Mouse (Mus musculus): ENCODE measurements around the gene Ppp1r9a. TPM values are rescaled to one million over a fixed set of nuclear protein-coding genes. Genes with fewer than 3 reads are reported as not detected.

The Ppp1r9a gene
- polyA plus RNA-seq, 1 experiment = 3.5 TPM

DNA sequence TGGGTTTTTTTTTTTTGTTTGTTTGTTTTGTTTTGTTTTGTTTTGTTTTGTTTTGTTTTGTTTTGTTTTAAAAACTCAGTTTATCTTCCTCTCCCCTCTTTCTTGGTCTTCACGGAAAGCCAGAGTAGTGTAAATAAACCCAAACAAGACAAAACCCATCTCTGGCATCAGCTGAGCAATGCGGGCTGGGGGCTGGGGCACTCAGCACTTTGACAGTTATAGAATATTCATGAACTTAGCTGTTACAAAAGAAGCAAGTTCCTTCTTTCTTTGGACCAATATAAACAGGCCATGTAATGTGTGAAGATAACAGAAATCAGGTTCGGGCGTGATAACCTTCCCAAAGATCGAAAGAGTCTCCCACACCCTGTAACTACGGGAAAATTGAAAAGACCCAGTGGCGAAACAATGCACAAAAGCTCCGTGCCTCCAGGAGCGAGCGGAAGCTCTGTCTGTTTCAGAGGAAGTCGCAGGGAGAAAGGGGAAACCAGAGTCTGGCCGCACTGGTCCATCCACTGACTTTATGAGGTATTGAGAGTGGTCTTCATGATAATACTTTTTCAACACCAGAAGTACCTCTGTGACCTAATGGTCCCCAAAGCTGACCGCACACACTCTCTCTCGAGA, 264.4 kb downstream of the Ppp1r9a start:
- 3% methylated on average over 14 of the region's 14 CpGs for WGBS
- TF ChIP-seq POLR2A (IDR thresholded peaks at IDR 0.05; ENCODE audit: borderline replicate concordance, control insufficient read depth, low read depth, low read length) (no peak), CTCF (IDR thresholded peaks at IDR 0.05; ENCODE audit: control insufficient read depth, insufficient read depth, low read length) (no peak)
- no peaks in the 10 kb centered on the region; the same call in 1 of the 2 replicates for H3K4me1 ChIP-seq (ENCODE audit: control insufficient read depth, insufficient read depth, low read length)
- H3K4me3 ChIP-seq (replicated peaks; ENCODE audit: control insufficient read depth, low read depth, low read length) = peak overlapping the region; percentile 45
- H3K27ac ChIP-seq (ENCODE audit: control insufficient read depth, insufficient read depth, low read depth, low read length, poor library complexity) = no peak overlapping the region

DNA sequence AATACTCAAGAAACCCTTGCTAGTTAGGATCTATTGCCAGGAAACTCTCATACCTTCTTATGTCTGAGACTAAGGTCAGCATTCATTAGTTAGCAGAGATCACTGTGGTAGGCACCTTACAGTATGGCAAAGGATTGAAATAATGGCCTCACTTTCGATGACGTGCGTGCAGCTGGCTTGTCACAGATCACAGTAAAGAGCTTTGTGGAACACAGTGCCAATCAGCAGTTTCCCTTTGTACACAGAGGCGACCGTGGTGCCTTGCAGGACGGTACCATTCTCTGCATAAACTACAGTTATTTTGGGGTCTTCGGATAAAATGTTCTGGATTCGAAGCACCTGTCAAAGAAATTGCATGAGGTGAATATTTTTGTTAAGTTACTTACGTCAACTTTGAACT, 265.4 kb downstream of the Ppp1r9a start:
- WGBS = 83% methylated on average over 9 of the region's 9 CpGs
- Histone ChIP-seq H3K4me1 (ENCODE audit: control insufficient read depth, insufficient read depth, low read length) (no peaks in the 10 kb centered on the region; the same call in 1 of the 2 replicates), H3K4me3 (replicated peaks; ENCODE audit: control insufficient read depth, low read depth, low read length) (no peak overlapping the region), H3K27ac (ENCODE audit: control insufficient read depth, insufficient read depth, low read depth, low read length, poor library complexity) (no peak overlapping the region)
- TF ChIP-seq POLR2A (IDR thresholded peaks at IDR 0.05; ENCODE audit: borderline replicate concordance, control insufficient read depth, low read depth, low read length) = no peak
- TF ChIP-seq CTCF (IDR thresholded peaks at IDR 0.05; ENCODE audit: control insufficient read depth, insufficient read depth, low read length) = no peak

DNA sequence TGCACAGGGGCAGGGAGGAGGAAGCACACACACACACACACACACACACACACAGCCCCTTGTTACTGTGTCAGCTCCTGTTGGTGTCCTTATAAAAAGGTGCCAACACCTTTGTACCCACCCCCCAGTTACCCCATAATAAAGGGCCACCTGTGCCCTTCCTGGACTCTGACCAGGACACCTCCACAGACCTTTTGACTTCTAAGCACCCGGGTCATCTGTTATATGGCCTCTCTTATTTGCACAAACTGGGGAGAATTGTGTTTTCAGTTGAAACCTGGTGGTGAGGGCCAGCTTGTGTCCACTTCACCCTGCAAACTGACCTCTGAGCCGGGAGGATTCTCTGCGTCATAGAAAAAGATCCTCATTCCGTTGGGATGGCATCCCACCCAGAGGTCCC, 268.7 kb downstream of the Ppp1r9a start:
- H3K27ac ChIP-seq (ENCODE audit: control insufficient read depth, insufficient read depth, low read depth, low read length, poor library complexity) = no peak overlapping the region
- no peak for TF ChIP-seq CTCF (IDR thresholded peaks at IDR 0.05; ENCODE audit: control insufficient read depth, insufficient read depth, low read length)
- no peak for TF ChIP-seq POLR2A (IDR thresholded peaks at IDR 0.05; ENCODE audit: borderline replicate concordance, control insufficient read depth, low read depth, low read length)
- H3K4me3 ChIP-seq (replicated peaks; ENCODE audit: control insufficient read depth, low read depth, low read length) = no peak overlapping the region
- H3K4me1 ChIP-seq (ENCODE audit: control insufficient read depth, insufficient read depth, low read length) = peaks cover 1% of the 10 kb centered on the region; the same call in 1 of the 2 replicates
- WGBS = 72% methylated on average over 4 of the region's 4 CpGs

DNA sequence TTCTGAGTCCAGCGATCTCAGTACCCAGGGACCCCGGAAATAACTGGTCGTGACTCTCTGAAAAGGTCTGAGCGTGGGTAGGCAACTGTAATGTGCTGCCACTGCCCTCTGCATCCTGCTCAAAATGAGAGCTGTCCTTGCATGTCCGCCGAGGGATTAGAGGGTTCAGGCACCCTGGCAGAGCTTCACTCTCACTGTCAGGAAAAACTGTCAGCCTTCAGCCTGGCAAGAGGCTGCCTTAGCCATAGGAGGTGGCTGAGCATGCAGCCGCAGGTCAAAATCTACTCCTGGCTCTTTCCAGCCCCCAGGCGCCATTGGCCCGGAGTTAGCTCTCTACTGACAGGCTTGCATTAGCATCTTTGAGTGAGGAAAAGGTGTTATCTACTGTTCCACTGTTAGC, 269.9 kb downstream of the Ppp1r9a start:
- TF ChIP-seq POLR2A (IDR thresholded peaks at IDR 0.05; ENCODE audit: borderline replicate concordance, control insufficient read depth, low read depth, low read length) (no peak), CTCF (IDR thresholded peaks at IDR 0.05; ENCODE audit: control insufficient read depth, insufficient read depth, low read length) (no peak)

DNA sequence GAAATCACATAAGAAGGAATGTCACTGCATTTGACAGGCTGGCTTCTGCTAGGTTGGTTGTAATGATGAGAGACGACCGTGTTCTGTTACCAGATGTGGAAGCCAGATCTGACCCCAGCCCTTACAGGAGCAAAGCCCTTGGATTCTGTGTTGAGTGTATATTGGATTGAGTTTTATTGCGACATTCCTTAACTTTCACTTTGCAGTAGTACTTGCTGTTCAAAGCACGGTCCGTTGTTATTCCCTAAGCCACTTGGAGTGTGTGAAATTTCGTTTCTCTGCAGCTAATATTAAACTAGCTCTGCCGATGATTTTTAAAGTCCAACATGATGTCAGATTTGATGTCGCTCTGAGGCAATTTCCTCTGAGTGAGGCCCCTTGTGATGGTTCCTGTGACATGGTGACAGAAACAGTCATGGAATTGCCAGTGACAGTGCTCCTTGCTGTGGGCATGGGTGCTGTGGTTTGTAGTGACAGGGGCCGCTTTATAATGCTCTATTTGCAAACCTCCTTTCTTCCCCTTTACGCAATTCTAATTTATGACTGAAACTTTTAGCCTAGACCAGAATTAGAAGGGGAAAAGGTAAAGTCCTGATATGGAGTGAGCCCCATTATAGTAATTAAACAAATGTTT, 271.6 kb downstream of the Ppp1r9a start:
- Histone ChIP-seq H3K27ac (ENCODE audit: control insufficient read depth, insufficient read depth, low read depth, low read length, poor library complexity) (no peak overlapping the region), H3K4me1 (ENCODE audit: control insufficient read depth, insufficient read depth, low read length) (peaks cover 1% of the 10 kb centered on the region; the same call in 1 of the 2 replicates), H3K4me3 (replicated peaks; ENCODE audit: control insufficient read depth, low read depth, low read length) (no peak overlapping the region)
- TF ChIP-seq POLR2A (IDR thresholded peaks at IDR 0.05; ENCODE audit: borderline replicate concordance, control insufficient read depth, low read depth, low read length) (no peak), CTCF (IDR thresholded peaks at IDR 0.05; ENCODE audit: control insufficient read depth, insufficient read depth, low read length) (no peak)
- WGBS = 45% methylated on average over 10 of the region's 10 CpGs

More for the DNA sequence above, 269.9 kb downstream of the Ppp1r9a start:
- Histone ChIP-seq H3K4me1 (ENCODE audit: control insufficient read depth, insufficient read depth, low read length) (peaks cover 1% of the 10 kb centered on the region; the same call in 1 of the 2 replicates), H3K27ac (ENCODE audit: control insufficient read depth, insufficient read depth, low read depth, low read length, poor library complexity) (no peak overlapping the region), H3K4me3 (replicated peaks; ENCODE audit: control insufficient read depth, low read depth, low read length) (no peak overlapping the region)
- WGBS = 88% methylated on average over 9 of the region's 9 CpGs

DNA sequence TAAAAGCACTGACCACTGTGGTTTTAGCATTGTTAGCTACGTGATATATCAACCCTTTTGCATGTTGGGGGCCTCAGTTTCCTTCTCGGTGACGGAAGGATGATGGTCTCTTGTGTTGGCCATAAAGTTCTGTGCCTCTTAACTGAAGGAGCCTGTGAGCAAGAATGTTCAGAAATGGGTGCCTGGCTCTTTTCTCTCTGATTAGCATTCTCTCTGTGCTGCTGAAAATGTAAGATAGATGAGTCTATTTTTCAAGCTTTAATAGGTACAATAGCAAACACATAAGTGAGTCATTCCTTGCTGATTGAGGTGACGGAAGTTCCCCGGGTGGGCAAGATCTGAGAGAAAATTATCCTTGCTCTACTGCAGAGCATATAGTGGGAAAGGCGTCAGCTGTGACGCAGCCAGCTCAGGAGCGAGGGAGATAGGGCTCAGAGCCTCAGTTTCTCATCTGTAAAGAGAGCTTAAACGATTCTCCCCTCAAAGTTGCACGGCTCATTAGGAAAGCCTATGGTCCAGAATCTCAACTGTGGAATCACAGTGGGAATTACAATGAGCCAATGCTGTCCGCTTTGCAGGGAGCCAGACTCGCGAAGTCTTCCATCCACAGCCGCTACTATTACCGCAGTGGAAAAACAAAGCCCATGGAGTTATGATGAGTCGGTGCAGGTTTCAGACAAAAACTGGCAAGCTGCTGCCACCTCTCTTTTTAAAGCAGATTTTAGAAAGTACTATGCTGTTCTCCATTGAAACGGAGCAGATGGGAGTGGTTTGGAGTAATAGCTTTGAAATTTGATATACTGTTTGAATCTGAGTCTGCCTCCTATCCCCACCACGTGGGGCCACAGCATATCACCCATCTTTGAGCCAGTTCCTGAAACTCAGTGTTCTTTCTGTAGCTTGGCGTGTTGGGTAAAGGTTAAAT, 275.5 kb downstream of the Ppp1r9a start:
- TF ChIP-seq CTCF (IDR thresholded peaks at IDR 0.05; ENCODE audit: control insufficient read depth, insufficient read depth, low read length) (no peak), POLR2A (IDR thresholded peaks at IDR 0.05; ENCODE audit: borderline replicate concordance, control insufficient read depth, low read depth, low read length) (no peak)
- H3K4me1 ChIP-seq (ENCODE audit: control insufficient read depth, insufficient read depth, low read length) = peaks cover 1% of the 10 kb centered on the region; the same call in 1 of the 2 replicates
- no peak overlapping the region for H3K4me3 ChIP-seq (replicated peaks; ENCODE audit: control insufficient read depth, low read depth, low read length)
- 76% methylated on average over 19 of the region's 19 CpGs for WGBS
- H3K27ac ChIP-seq (ENCODE audit: control insufficient read depth, insufficient read depth, low read depth, low read length, poor library complexity) = no peak overlapping the region

DNA sequence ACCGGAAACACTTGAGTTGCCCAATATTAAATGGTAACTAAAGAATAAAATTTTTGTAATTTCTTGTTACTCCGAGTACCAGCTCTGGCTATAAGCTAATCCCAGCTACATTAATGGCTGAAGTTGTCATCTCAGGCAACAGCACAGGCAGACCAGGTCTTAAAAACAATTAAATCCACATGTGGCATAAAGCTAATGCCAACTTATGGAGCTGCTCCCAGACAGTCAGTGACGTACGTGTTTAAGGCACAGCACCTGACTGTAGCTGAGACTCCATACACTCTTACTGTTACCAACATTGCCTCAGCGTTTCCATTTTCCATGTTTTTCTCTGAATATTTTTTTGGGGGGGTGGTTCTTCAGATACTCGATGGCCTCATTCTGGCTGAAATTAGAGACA, 276.5 kb downstream of the Ppp1r9a start:
- 78% methylated on average over 6 of the region's 6 CpGs for WGBS
- H3K4me1 ChIP-seq (ENCODE audit: control insufficient read depth, insufficient read depth, low read length) = peaks cover 1% of the 10 kb centered on the region; the same call in 1 of the 2 replicates
- H3K27ac ChIP-seq (ENCODE audit: control insufficient read depth, insufficient read depth, low read depth, low read length, poor library complexity) = no peak overlapping the region
- TF ChIP-seq CTCF (IDR thresholded peaks at IDR 0.05; ENCODE audit: control insufficient read depth, insufficient read depth, low read length) = no peak
- H3K4me3 ChIP-seq (replicated peaks; ENCODE audit: control insufficient read depth, low read depth, low read length) = no peak overlapping the region

DNA sequence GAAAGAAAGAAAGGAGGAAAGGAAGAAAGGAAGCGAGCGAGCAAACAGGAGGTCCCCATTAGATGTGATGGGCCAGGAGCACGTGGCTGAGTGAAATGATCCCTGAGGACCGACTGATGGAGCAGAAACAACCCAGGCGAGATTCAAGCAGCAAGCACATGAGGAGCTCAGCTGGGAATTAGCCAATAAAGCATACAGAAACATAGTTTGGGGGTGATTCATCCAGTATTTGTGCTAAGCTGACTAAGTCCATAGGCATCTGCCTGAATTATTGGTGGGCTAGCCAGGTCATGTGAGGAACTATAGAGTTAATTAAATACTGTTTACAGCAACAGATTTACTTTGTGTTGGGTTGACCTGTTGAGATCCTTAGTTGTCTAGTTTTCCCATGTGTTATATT, 277.9 kb downstream of the Ppp1r9a start:
- no peak overlapping the region for H3K27ac ChIP-seq (ENCODE audit: control insufficient read depth, insufficient read depth, low read depth, low read length, poor library complexity)
- no peak overlapping the region for H3K4me3 ChIP-seq (replicated peaks; ENCODE audit: control insufficient read depth, low read depth, low read length)
- WGBS = 77% methylated on average over 5 of the region's 5 CpGs
- TF ChIP-seq POLR2A (IDR thresholded peaks at IDR 0.05; ENCODE audit: borderline replicate concordance, control insufficient read depth, low read depth, low read length) (no peak), CTCF (IDR thresholded peaks at IDR 0.05; ENCODE audit: control insufficient read depth, insufficient read depth, low read length) (no peak)
- no peaks in the 10 kb centered on the region for H3K4me1 ChIP-seq (ENCODE audit: control insufficient read depth, insufficient read depth, low read length)
